Mouse (Mus musculus): ENCODE measurements around the gene Vegfb. TPM values are rescaled to one million over a fixed set of nuclear protein-coding genes. Genes with fewer than 3 reads are reported as not detected.

Gene Vegfb
- polyA plus RNA-seq (2014; fragmentation: Illumina TruSeq; extraction: RNeasy Lipid Tissue Mini Kit (QIAGEN cat#74804); ENCODE audit: low read depth, low replicate concordance) = 12.7 TPM

DNA sequence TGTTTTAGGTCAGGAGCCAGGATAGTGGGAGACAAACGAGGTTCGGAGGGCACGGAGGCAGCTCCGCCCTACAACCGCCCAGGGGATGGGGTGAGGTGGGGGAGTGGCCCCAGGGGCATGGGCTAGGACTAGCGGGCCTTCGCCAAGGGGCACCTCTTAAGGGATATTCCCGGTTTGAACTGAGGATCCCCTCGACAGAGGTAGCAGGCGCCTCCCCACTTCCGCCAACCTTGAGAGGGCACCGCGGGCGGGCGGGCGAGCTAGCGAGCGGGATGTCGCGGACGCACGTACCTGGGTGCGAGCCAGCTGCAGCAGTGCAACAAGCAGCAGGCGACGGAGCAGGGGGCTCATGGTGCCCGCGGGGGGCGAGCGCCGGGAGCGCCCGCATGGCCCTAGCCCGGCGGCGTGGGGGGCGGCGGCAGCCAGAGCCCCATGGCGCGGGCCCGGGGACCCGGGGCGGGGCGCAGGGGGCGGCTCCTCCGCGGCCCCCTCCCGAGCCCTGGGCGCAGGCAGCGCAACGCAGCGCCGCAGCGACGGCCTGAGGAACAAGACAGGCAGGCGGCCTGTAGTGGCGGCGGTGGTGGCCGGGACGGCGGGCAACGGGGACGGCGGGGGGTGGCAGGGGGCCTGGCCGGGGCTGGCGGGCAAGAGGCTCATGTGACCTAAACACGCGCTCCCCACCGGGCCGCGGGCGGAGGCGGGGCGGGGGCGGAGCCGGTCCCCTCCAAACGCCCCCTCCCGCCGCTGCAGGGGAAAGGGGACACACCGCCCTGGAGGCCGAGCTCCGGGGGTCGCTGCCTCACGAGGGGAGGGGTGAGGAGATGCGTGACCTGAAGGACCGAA, at the start of gene Vegfb:
Gene Vegfb (minus strand): TSS at position 591 of the 843 bp plus-strand sequence.

DNA sequence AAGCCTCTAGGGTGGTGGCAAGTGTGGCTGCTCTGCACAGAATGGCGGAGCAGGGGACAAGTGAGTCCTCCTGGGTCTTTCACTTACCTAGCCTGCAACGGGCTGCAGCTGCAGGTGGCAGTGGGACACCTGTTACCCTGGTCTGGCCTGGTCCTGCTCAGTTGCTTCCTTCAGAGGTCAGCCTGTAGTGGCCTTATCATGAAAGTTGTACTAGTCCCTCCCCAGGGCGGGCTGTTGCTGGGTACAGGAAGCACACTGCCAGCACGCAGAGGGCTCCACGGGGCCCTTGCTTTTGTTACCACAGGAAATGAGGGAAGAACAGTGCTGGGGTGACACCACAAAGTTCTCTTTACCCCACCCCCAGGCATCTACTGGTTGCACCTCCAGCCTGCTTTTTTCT, 31.7 kb upstream of the Vegfb start, which contains the start of gene Fermt3:
Gene Fermt3 (minus strand): TSS at position 279 of the 400 bp plus-strand sequence.

DNA sequence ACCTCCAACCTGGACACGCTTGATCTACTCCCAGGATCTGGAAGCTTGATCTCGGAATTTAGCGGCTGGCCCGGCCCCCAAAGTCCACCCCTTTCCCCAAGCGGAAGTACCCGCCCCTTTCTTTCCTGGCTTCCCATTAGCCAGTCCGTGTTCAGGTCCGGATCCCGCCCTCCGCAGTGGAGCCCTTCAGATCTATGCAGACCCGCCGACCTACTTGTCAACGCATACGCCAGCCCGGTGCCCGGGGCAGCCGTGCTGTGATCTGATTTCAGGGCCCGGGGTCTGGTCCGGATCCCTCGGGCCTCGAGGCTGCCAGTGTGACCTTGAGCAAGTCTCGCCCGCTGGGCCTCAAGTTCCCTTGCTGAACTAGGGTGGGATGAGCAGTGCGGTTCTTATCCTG, 8.6 kb upstream of the Vegfb start, which contains the start of the genes Nudt22 and Trpt1:
Gene Nudt22 (minus strand): TSS at position 112 of the 400 bp plus-strand sequence.
Gene Trpt1 (plus strand): TSS at position 126 of the 400 bp plus-strand sequence.

DNA sequence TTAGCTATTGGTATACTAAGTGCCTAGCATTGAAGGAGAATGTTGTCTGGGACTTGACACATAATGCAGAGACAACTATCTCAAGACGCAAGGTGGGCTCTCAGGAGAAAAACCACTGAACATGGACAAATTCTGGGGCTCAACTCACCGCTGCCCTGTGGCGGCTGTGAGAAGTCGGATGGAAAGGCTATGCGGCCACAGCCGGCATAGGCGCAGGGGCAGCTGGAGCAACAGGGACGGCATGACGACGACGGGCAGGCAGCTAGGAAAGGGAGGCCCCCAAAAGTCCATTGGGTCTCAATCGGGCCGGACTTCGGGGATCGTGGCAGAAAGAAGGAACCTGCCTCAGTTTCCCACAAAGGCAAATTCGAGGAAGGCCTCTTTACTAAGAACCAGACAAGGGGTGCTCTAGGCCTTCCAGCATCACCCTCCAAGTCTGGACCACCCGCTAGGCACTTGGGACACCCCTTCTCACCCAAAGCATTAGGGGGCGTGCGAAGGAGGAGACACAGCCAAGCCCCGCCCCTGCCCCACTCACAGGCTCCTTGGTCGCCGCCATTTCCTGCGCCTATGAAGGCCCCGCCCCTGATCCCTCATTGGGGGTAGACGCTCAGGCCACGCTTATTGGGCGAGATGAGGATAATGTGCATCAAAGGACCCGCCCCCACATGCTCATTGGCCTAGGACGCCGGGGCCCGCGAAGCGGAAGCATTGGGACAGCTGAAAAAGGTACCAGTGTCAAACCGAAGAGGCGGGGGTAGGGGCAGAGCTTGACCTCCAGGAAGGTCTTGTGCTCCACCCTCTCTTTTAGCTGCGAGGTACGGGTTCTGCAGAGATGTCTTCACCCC, 4.8 kb upstream of the Vegfb start, which contains the start of gene Dnajc4:
Gene Dnajc4 (minus strand): TSS at position 562 of the 848 bp plus-strand sequence.

DNA sequence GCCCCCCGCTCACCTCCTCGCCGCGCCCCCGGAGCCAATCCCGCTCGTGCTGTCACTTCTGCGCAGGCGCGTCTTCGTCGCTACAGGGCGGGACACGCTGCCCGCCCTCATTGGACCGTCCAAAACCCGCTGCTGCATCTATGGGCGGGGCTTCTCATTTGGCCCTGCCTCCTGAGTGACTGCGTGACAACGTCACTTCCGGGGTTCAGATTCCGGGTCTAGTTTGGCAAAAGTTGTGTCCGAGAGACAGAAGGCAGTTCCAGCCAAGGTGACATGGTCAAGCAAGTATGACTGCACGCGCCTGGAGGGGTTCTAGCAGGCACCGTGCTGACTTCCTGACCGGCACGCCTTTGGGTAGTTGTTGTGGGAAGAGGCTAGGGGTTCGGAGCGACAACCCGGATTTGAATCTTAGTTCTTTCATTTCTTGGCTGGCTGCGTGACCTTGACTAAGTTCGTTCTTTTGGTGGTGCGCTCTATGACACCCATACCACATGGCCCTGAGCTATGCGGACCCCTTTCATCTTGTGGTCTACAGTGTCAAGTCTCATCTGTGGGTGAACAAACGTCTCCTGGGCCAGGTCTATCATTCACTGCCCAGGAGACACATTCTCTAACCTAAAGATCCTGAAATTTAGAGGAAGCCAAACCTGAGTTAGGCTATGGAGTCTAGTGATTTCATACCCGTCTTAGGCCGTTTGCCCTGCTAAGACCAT, 6.9 kb downstream of the Vegfb start, which contains the start of gene Fkbp2:
Gene Fkbp2 (minus strand): TSS at position 121 of the 713 bp plus-strand sequence.

DNA sequence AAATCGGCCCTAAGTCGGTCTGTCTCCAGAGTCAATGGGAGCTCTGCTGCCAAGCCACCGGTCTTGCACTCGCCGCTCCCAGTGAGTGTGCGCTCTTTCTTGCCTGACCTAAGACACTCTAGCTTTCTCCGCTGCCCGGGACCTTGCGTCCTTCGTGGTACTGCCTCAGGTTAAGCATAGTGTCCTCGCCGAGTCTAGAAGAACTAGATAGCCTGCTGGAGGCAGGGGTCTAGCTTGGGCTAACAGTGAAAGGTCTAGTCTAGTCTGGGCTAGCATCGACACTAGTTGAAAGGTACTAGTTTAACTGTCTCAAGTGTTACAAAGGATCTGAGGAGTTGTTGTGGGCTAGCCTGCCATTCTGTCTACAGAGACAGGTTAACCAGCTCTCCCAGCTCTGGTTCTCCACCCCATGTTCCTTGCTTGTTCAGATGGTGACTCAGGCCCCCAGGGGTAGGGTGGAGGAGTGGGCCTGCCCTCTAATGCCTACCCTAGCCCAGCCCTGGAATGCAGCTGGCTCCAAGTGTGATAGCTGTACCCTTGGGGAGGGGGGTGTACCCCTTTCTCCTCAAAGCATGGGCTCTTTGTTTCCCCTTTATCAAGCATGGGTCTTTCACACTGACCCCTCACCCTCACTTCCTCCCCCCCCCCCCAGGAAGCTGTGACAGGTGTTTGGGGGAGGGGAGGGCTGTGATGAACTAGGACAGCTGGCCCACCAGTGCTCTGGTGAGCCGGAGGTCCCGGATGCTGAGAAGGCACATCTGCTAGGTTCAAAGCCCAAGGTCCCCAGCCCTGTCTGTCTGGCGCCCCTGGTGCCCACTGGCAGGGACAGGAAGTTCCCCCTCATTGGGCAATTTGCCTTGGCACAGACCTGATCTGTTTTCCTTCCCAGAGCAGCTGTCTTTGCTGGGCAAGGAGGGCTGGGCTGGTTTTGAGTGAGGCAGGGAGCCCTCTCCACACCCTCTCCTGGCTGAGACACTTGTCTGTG, 11.6 kb downstream of the Vegfb start, which contains the start of gene Plcb3:
Gene Plcb3 (minus strand): TSS at position 934 of the 985 bp plus-strand sequence.

DNA sequence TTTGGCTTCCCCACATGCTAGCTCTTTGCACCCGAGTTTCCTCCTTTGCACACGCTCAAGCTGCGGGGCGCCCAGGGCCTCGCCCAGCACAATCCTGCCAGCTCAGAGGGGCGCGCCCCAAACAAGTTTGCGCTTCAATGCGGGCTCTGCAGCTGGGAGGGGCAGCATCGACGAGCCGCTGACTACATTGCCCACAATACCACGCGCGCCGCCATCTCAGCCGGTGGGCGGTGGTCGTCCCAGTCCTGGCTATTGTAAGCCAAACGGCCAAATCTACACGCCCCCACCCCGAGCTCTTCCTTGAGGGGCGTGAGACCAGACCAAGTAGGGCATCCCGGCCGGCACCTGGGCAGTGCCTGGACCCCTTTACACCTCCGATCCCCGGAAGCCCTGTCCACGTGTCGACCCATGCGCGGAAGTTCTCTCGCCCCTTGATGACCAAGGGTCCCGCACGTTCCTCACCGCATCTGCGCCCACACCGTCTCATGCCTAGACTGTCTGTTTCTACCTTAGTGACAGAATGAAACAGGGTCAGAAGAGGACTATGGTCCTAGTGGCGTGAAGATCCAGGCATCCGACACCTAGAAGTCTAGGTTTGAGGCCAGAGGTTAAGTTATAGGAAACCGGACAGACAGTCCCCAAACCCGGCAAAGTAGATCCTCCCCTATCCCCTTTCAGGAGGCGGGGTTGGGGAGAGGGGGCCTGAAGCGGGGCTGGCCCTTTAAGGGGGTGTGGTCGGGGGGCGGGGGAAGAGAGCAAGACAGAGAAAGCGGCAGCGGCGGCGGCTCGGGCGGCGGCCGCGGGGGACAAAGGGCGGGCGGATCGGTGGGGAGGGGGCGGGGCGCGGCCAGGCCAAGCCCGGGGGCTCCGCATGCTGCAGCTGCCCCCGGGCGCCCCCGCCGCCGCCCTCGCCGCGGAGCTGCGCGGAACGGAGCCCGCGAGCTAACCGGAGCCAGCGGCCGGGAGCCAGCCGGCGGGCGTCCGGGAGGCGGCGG, 12.9 kb downstream of the Vegfb start, which contains the start of gene Ppp1r14b:
Gene Ppp1r14b (plus strand): TSS at position 758 of the 995 bp plus-strand sequence.

DNA sequence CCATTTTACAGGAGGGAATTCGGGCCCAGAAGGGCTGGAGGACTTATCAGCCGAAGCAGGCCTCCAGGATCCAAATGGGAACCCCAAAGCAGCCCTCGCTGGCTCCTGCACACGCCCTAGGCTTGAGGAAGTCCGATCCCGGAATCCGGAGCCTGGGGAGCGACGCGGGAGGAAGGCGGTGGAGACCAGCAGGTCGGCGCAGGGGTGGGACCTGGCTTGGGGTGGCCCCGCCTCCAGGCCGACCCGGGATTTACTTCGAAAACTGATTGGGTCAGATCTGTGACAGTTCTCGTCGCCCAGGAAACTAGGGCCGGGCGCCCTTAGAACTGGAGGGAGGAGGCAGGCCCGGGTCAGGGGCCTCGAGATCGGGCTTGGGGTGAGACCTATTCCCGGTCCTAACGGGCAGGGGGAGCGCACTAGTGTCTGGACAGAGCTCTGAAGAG, 45.2 kb downstream of the Vegfb start, which contains the start of gene Gpr137:
Gene Gpr137 (minus strand): TSS at position 232 of the 443 bp plus-strand sequence.

DNA sequence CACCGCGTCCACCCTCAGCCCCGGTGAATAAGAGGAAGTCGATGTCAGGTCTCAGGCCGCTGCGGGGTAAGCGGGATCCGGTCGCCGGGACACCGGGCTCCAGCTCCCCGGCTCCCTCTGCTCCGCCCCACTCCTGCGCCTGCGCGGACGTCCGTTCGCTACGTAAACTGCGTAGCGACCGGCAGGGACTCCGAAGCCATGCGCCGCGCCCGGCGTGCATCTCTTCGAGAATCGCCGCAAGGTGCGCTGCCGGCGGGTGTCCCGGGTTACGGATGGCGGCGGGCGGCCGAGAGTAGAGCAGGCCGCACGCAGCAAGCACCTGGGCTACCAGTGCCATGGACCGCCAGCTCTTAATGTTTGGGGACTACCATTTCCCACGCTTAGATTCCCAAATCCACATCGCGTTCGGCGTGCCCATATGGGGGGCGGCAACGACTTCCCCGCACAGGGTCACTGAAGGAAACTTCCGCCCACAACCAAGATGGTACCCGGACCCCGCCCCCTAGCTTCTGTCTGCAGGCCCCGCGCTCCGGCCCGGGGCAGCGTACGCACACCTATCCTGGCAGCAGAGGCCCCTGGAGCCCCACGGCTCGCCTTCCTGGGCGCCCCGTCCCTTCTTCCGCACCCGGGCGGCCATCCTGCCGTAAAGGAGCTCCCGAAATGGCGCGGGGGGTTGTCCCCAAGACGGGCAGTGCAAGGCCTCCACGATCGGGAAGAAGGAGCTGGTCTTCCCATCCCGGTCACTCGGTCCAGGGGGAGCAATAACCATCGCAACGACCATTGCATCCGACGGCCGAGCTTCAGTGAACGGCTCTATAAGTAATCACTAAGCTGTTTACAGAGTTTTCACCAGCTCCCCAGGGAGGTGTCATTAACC, 45.8 kb downstream of the Vegfb start, which contains the start of gene Bad:
Gene Bad (plus strand): TSS at position 490 of the 877 bp plus-strand sequence.

DNA sequence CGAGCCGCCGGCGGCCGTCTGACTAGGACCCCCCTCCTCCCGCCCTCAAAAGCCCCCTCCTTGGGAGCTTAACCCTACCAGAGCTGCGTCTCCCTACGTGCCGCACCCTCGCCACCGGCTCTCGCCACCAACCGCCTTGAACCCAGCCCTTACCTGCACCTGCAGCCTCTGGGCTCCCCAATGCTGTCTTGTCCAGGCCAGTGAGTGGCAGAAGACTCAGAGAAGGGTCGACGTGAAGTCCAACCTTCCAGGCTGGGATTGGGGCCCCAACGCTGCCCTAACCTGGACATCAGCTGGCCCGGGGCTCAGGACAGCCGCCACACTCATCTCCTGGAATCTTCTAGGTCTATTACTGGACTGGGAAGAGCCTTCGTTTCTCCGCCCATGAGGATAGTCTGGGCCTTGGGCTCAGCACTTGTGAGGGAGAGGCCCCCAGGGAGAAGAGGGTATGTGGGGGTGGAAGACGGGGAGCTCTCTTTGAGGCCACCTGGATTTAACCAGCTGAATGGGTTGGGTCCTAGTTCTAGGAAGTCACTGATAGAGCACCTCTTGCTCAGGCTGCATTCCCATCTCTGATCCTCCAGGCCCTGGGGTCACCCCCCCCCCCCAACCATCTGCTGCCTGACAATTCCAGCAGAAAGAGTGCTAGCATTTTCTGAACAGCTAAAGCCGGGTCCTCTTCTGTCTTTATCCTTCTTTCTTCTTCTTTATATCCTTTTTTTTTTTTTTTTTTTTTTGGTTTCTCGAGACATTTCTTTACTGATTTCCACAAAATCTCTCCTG, 53.1 kb downstream of the Vegfb start, which contains the start of gene Kcnk4:
Gene Kcnk4 (minus strand): TSS at position 321 of the 783 bp plus-strand sequence.

Other genes with a start within 250 kb of the Vegfb start
- not detected for gene Rps6ka4, start 147.0 kb downstream of the Vegfb start, polyA plus RNA-seq (2014; fragmentation: Illumina TruSeq; extraction: RNeasy Lipid Tissue Mini Kit (QIAGEN cat#74804); ENCODE audit: low read depth, low replicate concordance)
- gene Ccdc88b, start 129.4 kb downstream of the Vegfb start, polyA plus RNA-seq (2014; fragmentation: Illumina TruSeq; extraction: RNeasy Lipid Tissue Mini Kit (QIAGEN cat#74804); ENCODE audit: low read depth, low replicate concordance) = not detected
- 34.2 TPM for gene Trmt112, start 78.0 kb downstream of the Vegfb start, polyA plus RNA-seq (2014; fragmentation: Illumina TruSeq; extraction: RNeasy Lipid Tissue Mini Kit (QIAGEN cat#74804); ENCODE audit: low read depth, low replicate concordance)
- gene Prdx5, start 77.5 kb downstream of the Vegfb start, polyA plus RNA-seq (2014; fragmentation: Illumina TruSeq; extraction: RNeasy Lipid Tissue Mini Kit (QIAGEN cat#74804); ENCODE audit: low read depth, low replicate concordance) = 18.6 TPM
- gene Esrra, start 65.8 kb downstream of the Vegfb start, polyA plus RNA-seq (2014; fragmentation: Illumina TruSeq; extraction: RNeasy Lipid Tissue Mini Kit (QIAGEN cat#74804); ENCODE audit: low read depth, low replicate concordance) = 0.76 TPM
- not detected for gene Catsperz, start 62.3 kb downstream of the Vegfb start, polyA plus RNA-seq (2014; fragmentation: Illumina TruSeq; extraction: RNeasy Lipid Tissue Mini Kit (QIAGEN cat#74804); ENCODE audit: low read depth, low replicate concordance)
- not detected for gene Kcnk4, start 53.1 kb downstream of the Vegfb start, polyA plus RNA-seq (2014; fragmentation: Illumina TruSeq; extraction: RNeasy Lipid Tissue Mini Kit (QIAGEN cat#74804); ENCODE audit: low read depth, low replicate concordance)
- gene Bad, start 45.8 kb downstream of the Vegfb start, polyA plus RNA-seq (2014; fragmentation: Illumina TruSeq; extraction: RNeasy Lipid Tissue Mini Kit (QIAGEN cat#74804); ENCODE audit: low read depth, low replicate concordance) = not detected
- not detected for gene Gpr137, start 45.2 kb downstream of the Vegfb start, polyA plus RNA-seq (2014; fragmentation: Illumina TruSeq; extraction: RNeasy Lipid Tissue Mini Kit (QIAGEN cat#74804); ENCODE audit: low read depth, low replicate concordance)
- gene Ppp1r14b, start 12.7 kb downstream of the Vegfb start, polyA plus RNA-seq (2014; fragmentation: Illumina TruSeq; extraction: RNeasy Lipid Tissue Mini Kit (QIAGEN cat#74804); ENCODE audit: low read depth, low replicate concordance) = 6.6 TPM
- gene Plcb3, start 11.2 kb downstream of the Vegfb start, polyA plus RNA-seq (2014; fragmentation: Illumina TruSeq; extraction: RNeasy Lipid Tissue Mini Kit (QIAGEN cat#74804); ENCODE audit: low read depth, low replicate concordance) = 3.5 TPM
- 15.7 TPM for gene Fkbp2, start 7.2 kb downstream of the Vegfb start, polyA plus RNA-seq (2014; fragmentation: Illumina TruSeq; extraction: RNeasy Lipid Tissue Mini Kit (QIAGEN cat#74804); ENCODE audit: low read depth, low replicate concordance)
- gene Dnajc4, start 4.9 kb upstream of the Vegfb start, polyA plus RNA-seq (2014; fragmentation: Illumina TruSeq; extraction: RNeasy Lipid Tissue Mini Kit (QIAGEN cat#74804); ENCODE audit: low read depth, low replicate concordance) = 2.3 TPM
- gene Nudt22, start 8.5 kb upstream of the Vegfb start, polyA plus RNA-seq (2014; fragmentation: Illumina TruSeq; extraction: RNeasy Lipid Tissue Mini Kit (QIAGEN cat#74804); ENCODE audit: low read depth, low replicate concordance) = 1.3 TPM
- gene Trpt1, start 8.5 kb upstream of the Vegfb start, polyA plus RNA-seq (2014; fragmentation: Illumina TruSeq; extraction: RNeasy Lipid Tissue Mini Kit (QIAGEN cat#74804); ENCODE audit: low read depth, low replicate concordance) = not detected
- 0.17 TPM for gene Fermt3, start 31.8 kb upstream of the Vegfb start, polyA plus RNA-seq (2014; fragmentation: Illumina TruSeq; extraction: RNeasy Lipid Tissue Mini Kit (QIAGEN cat#74804); ENCODE audit: low read depth, low replicate concordance)
- 112 TPM for gene Stip1, start 52.3 kb upstream of the Vegfb start, polyA plus RNA-seq (2014; fragmentation: Illumina TruSeq; extraction: RNeasy Lipid Tissue Mini Kit (QIAGEN cat#74804); ENCODE audit: low read depth, low replicate concordance)
- gene Macrod1, start 69.2 kb upstream of the Vegfb start, polyA plus RNA-seq (2014; fragmentation: Illumina TruSeq; extraction: RNeasy Lipid Tissue Mini Kit (QIAGEN cat#74804); ENCODE audit: low read depth, low replicate concordance) = 8.3 TPM
- 0.35 TPM for gene Flrt1, start 118.1 kb upstream of the Vegfb start, polyA plus RNA-seq (2014; fragmentation: Illumina TruSeq; extraction: RNeasy Lipid Tissue Mini Kit (QIAGEN cat#74804); ENCODE audit: low read depth, low replicate concordance)
- 24.6 TPM for gene Otub1, start 218.7 kb upstream of the Vegfb start, polyA plus RNA-seq (2014; fragmentation: Illumina TruSeq; extraction: RNeasy Lipid Tissue Mini Kit (QIAGEN cat#74804); ENCODE audit: low read depth, low replicate concordance)
- 87.4 TPM for gene Cox8a, start 230.0 kb upstream of the Vegfb start, polyA plus RNA-seq (2014; fragmentation: Illumina TruSeq; extraction: RNeasy Lipid Tissue Mini Kit (QIAGEN cat#74804); ENCODE audit: low read depth, low replicate concordance)

Data from adrenal gland, adult 10 weeks (tissue).